Mouse (Mus musculus): ENCODE results near the gene Sbk3.

Sbk3 gene

GRCm38 (mm10) chr7:4933103-4933502, 37.9 kb downstream of the Sbk3 start:
- no peak for DNase-seq (ENCODE audit: low spot score)

GRCm38 (mm10) chr7:4928323-4928722, 42.6 kb downstream of the Sbk3 start:
- no peak for DNase-seq (ENCODE audit: low spot score)

- no peak for DNase-seq (ENCODE audit: low spot score)
Observed at GRCm38 (mm10) chr7:4927711-4928110, 43.3 kb downstream of the Sbk3 start.

DNA sequence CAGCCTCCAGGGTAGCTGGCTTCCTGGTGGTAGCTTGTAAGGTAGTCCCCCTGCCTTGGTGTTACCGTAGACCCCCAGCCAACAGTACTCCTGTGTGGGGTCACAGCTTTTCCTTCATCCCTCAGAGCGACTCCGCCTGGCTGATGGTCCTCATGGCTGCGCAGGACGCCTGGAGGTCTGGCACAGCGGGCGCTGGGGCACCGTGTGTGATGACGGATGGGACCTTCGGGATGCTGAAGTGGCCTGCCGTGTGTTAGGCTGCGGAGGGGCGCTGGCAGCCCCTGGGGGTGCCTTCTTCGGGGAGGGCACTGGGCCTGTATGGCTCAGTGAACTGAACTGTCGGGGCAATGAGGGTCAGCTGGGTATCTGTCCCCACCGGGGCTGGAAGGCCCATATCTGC, 44.1 kb downstream of the Sbk3 start:
- no peak for DNase-seq (ENCODE audit: low spot score)

GRCm38 (mm10) chr7:4925441-4926381, 45.3 kb downstream of the Sbk3 start, which contains the start of gene Ssc5d:
Gene Ssc5d (plus strand): TSS chr7:4925785.
- DNase-seq (ENCODE audit: low spot score), result no peak

- no peak for DNase-seq (ENCODE audit: low spot score)
Observed at GRCm38 (mm10) chr7:4924891-4925301, 46.1 kb downstream of the Sbk3 start.

DNA sequence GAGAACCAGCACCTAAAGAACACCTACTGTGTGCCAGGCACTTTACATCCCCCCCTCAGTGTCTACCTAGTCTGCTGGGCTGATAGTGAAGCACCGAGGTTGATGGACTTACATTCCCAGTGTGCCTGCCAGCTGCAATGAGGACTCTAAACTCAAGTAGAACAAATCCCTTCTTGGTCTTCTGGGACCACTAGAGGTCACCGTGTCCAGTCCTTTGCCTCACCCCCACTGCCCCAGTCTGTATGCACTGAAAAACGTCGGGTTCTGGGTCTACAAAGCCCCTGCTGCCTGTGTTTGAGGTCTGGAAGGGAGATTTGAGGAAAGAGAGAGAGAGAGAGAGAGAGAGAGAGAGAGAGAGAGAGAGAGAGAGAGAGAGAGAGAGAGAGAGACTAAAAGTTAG, 46.5 kb downstream of the Sbk3 start:
- DNase-seq (ENCODE audit: low spot score), result no peak

- DNase-seq (ENCODE audit: low spot score), result no peak
Observed at GRCm38 (mm10) chr7:4923586-4924364, 47.2 kb downstream of the Sbk3 start.

DNA sequence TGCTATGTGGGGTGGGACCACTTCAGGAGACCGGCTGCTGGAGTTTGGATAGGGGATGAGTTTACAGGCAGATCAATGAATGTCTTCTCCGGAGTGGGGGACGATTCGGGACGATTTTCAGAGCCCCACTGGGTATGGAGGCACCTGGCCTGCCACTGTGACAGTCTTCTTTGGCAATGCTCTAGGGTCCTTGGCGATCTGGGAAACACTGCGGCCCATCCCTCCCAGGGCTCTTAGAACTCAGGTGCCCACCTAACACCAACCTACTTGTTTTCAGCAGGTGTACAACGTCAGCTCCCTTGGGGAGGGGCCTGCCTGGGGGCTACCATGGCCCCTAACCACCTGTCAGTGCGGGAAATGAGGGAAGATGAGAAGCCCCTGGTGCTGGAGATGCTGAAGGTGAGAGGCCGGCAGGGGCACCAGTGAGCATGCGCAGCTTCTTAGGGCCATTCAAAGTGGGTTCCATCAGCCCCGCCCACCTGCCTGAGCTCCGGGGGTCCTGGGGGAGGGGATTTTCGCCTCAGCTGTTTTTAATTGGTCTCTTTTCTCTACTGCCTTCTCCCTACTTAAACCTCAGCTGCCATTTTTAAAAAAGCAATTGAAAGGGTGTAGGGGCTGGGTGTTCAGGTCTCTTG, 47.9 kb downstream of the Sbk3 start:
- no peak for DNase-seq (ENCODE audit: low spot score)

- no peak for DNase-seq (ENCODE audit: low spot score)
Observed at GRCm38 (mm10) chr7:4922508-4922907, 48.5 kb downstream of the Sbk3 start.

DNA sequence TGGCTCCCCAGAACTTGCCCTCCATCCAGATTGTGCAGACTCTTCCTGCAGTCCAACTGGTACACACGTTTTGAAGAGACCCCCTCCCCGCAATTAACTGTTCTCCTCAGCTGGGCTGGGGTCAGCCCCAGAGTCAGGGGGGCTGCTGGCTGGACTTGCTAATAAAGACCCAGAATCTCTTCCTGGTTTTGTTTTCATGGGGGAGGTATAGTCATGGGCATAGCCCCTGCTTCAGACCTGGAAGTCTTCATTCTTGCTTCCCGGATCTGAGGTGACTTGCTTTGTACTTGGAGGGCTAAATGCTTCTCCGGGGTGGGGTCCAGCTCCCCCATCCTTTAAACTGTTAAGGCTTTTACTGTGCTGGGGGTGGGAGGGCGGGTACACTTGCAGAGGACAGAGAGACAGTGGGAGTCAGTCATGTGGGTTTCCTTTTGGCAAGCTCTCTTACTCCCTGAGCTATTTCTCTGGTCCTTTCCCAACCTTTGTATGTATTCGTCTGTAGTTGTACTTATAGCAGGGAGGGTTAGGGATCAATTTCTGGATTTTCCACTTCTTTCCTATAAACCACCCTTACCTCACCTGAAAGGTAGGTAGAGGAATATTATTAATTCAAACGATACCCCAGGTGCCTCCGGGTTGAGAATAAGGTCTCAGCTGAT, 49.0 kb downstream of the Sbk3 start, which contains the start of gene Nat14:
Gene Nat14 (plus strand): TSS at position 205 of the 659 bp plus-strand sequence.
- DNase-seq (ENCODE audit: low spot score), result no peak

GRCm38 (mm10) chr7:4920976-4921823, 49.8 kb downstream of the Sbk3 start:
- no peak for DNase-seq (ENCODE audit: low spot score)

DNA sequence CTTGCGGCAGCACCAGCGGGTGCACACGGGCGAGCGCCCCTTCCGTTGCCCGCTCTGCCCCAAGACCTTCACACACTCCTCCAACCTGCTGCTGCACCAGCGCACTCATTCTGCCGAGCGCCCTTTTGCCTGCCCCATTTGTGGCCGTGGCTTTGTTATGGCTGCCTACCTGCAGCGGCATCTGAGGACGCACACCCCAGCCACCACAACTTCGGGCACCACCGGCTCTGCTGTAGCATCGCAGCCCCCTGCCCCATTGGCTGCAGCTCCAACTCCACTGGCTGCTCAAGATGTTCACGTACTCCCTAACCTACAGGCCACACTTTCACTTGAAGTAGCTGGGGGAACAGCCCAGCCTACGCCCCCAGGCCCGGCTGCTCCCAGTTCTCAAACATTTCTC, 50.5 kb downstream of the Sbk3 start:
- no peak for DNase-seq (ENCODE audit: low spot score)

DNA sequence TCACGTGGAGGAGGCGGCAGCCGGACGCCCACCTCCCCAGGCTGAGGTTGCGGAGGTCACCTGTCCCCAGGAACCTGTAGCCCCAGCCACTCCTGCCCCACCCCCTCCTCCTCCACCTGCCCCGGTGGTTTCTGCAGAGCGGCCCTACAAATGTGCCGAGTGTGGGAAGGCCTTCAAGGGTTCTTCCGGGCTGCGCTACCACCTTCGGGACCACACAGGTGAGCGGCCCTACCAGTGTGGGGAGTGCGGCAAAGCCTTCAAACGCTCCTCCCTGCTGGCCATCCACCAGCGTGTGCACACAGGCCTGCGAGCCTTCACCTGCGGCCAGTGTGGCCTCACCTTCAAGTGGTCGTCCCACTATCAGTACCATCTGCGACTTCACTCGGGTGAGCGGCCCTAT, 51.0 kb downstream of the Sbk3 start:
- DNase-seq (ENCODE audit: low spot score), result no peak

GRCm38 (mm10) chr7:4919096-4919495, 51.9 kb downstream of the Sbk3 start:
- no peak for DNase-seq (ENCODE audit: low spot score)

- DNase-seq (ENCODE audit: low spot score), result no peak
Observed at GRCm38 (mm10) chr7:4918681-4919080, 52.3 kb downstream of the Sbk3 start.

GRCm38 (mm10) chr7:4917494-4917893, 53.5 kb downstream of the Sbk3 start:
- DNase-seq (ENCODE audit: low spot score), result no peak

- DNase-seq (ENCODE audit: low spot score), result no peak
Observed at GRCm38 (mm10) chr7:4915669-4916416, 55.1 kb downstream of the Sbk3 start.

All from c-Kit-positive CD71-positive TER-119-positive erythroid progenitor cells, embryonic 14.5 days (primary cell).